Mouse (Mus musculus): Measurements from ENCODE around the gene Paics. TPM values are rescaled to one million over a fixed set of nuclear protein-coding genes. Genes with fewer than 3 reads are reported as not detected.

Paics gene
- polyA plus RNA-seq, 1 experiment from 2014 or later: 44.9 TPM

DNA sequence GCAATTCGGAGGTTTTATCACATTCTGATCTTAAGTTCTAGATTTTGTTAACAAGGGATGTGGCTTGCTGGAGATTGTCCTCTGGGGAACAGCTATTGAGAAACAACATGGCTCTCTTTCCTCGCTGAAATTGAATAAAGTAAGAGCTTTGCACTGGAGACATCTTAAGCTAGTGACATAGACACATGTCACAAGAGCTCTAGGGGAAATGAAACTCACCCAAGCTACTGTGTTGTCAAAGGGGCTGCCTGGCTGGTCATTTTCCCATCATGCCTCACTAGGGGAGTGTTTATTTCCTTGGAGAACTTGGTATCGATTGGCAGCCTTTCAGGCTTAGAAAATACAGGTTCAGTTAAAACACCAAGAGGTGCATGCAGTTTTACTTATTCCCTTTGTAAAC is 62.1 kb downstream of the Paics start:
- no peak for ATAC-seq

DNA sequence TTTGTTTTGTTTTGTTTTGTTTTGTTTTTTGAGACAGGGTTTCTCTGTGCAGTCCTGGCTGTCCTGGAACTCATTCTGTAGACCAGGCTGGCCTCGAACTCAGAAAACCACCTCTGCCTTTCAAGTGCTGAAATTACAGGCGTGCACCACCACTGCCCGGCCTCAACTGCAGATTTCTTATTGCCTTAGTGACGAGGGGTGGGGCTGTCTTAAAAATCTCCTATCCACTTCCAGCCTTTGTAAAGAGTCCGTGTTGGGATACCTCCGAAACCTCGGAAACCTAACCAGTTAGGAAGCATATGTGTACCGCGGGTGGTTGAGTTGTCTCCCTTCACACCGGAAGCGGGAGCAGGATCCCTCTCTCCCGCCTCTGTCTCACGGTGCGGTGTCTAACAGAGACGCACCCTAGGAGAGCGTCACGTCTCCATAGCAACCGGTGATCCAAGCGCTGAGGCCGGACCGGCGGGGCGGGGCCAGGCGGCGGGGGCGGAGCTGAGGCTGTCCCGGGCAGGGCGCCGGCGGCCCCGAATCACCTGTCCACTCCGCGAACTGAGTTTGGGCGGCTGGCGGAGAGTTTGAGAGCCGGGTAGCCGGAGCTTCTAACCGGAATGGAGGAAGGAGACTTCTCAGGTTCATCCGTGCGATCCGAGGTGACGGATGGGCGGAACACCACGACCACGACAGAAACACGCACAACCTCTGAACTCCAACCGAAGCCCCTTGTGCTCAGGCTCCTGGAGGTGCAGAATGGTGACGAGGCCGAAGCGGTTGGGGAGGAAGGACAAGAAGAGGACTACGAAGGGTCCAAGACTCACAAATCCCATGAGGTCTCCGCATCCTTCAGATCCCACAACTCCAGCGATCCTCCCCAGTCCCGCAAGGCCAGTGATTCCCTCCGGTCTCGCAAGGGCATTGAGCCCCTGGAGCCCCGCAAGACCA is 64.7 kb downstream of the Paics start, which contains the start of gene Thegl:
TSS of gene Thegl (plus strand) at position 480 of the 939 bp plus-strand sequence.
- Histone ChIP-seq H3K9me3 (ENCODE audit: control insufficient read depth) (no peaks in the 10 kb centered on the region), H3K27ac (ENCODE audit: low read depth, low read length) (no peak within 1 kb of the TSS), H3K27me3 (replicated peaks; ENCODE audit: control insufficient read depth, insufficient read depth, low read length) (no peaks in the 10 kb centered on the region), H3K9ac (ENCODE audit: low read depth, low read length) (no peak within 1 kb of the TSS), H3K4me1 (replicated peaks; ENCODE audit: control insufficient read depth, insufficient read depth, low read length) (no peaks in the 10 kb centered on the region), H3K4me3 (ENCODE audit: low read depth, low read length) (peak within 1 kb of the TSS; percentile 49), H3K36me3 (ENCODE audit: control insufficient read depth, insufficient read depth) (no peaks in the 10 kb centered on the region), H3K4me2 (replicated peaks; ENCODE audit: low read depth) (peak within 1 kb of the TSS; percentile 77)
- WGBS: 13% methylated on average over 57 of the region's 57 CpGs
- peak; percentile 96 for ATAC-seq
- TF ChIP-seq CTCF (IDR thresholded peaks at IDR 0.05; ENCODE audit: low read depth): no peak

More for the DNA sequence above, 62.1 kb downstream of the Paics start:
- Histone ChIP-seq H3K4me2 (replicated peaks; ENCODE audit: low read depth) (no peak overlapping the region), H3K4me1 (replicated peaks; ENCODE audit: control insufficient read depth, insufficient read depth, low read length) (no peaks in the 10 kb centered on the region), H3K4me3 (ENCODE audit: low read depth, low read length) (no peak overlapping the region), H3K9ac (ENCODE audit: low read depth, low read length) (no peak overlapping the region), H3K27me3 (replicated peaks; ENCODE audit: control insufficient read depth, insufficient read depth, low read length) (no peaks in the 10 kb centered on the region), H3K27ac (ENCODE audit: low read depth, low read length) (no peak overlapping the region), H3K9me3 (ENCODE audit: control insufficient read depth) (no peaks in the 10 kb centered on the region), H3K36me3 (ENCODE audit: control insufficient read depth, insufficient read depth) (no peaks in the 10 kb centered on the region)
- 64% methylated on average over 3 of the region's 3 CpGs for WGBS
- TF ChIP-seq CTCF (IDR thresholded peaks at IDR 0.05; ENCODE audit: low read depth): no peak

Other genes with a start within 250 kb of the Paics start
- 4.1 and 7.5 TPM in 2 replicates for gene Aasdh, start 45.8 kb upstream of the Paics start, polyA plus RNA-seq (2015; fragmentation: Nextera tagmentation; extraction: Ambion mirVana)
- gene Ppat, start 271 bp downstream of the Paics start, polyA plus RNA-seq (2015; fragmentation: Nextera tagmentation; extraction: Ambion mirVana): 6.5 and 7.3 TPM in 2 replicates
- 36.9 and 41.4 TPM in 2 replicates for gene Srp72, start 23.4 kb downstream of the Paics start, polyA plus RNA-seq (2015; fragmentation: Nextera tagmentation; extraction: Ambion mirVana)
- not detected in 2 replicates for gene Arl9, start 52.7 kb downstream of the Paics start, polyA plus RNA-seq (2015; fragmentation: Nextera tagmentation; extraction: Ambion mirVana)
- gene Thegl, start 64.7 kb downstream of the Paics start, polyA plus RNA-seq (2015; fragmentation: Nextera tagmentation; extraction: Ambion mirVana): 5.7 and 6.3 TPM in 2 replicates
- gene Hopx, start 163.8 kb downstream of the Paics start, polyA plus RNA-seq (2015; fragmentation: Nextera tagmentation; extraction: Ambion mirVana): 10.5 and 12.0 TPM in 2 replicates